Mouse (Mus musculus) megakaryocyte, embryonic 14.5 days (primary cell): ENCODE results near the gene Zfp580.
A peak's percentile ranks its signal among the peaks of the same experiment; 100 is the strongest.

Source experiments
- FLI1 ChIP-seq: IDR thresholded peaks from 2 replicates; pipeline ENCODE4 v1.6.1; 2012; ENCODE audit warnings: low read length, inconsistent platforms, mixed read lengths
- GATA1 ChIP-seq: IDR thresholded peaks from 3 replicates; pipeline ENCODE4 v1.6.1; 2012; ENCODE audit warnings: mixed read lengths, low read length, inconsistent platforms, borderline replicate concordance

GRCm38 (mm10) chr7:5080010-5080751 is 28.8 kb downstream of the Zfp580 start, which contains the start of gene Epn1:
- TF ChIP-seq GATA1 (no peak), FLI1 (peak; percentile 98)
